Mouse (Mus musculus) liver, adult 2 months (tissue): ENCODE data around the gene Bcl2l14. TPM values are rescaled to one million over a fixed set of nuclear protein-coding genes. Genes with fewer than 3 reads are reported as not detected.

Experiments used
- DNase-seq: peaks from one replicate; pipeline ENCODE4 v3.0.0-alpha.2; 2011; ENCODE audit warnings: low read depth, low spot score; ENCODE audit errors: extremely low read depth
- H3K27ac ChIP-seq: fragments of 200-500 bp; replicated peaks from 2 replicates; pipeline ENCODE4 v1.5.1; 2012; ENCODE audit warnings: low read depth, mild to moderate bottlenecking, control low read depth, inconsistent platforms, low read length; ENCODE audit not compliant: insufficient read depth
- H3K27me3 ChIP-seq: fragments of 200-500 bp; 2 replicates; pipeline ENCODE4 v1.6.1; 2012; ENCODE audit warnings: mild to moderate bottlenecking, moderate library complexity, low read length, inconsistent platforms; ENCODE audit not compliant: control insufficient read depth, insufficient read depth
- H3K36me3 ChIP-seq: fragments of 200-500 bp; 2 replicates; pipeline ENCODE4 v1.6.1; 2012; ENCODE audit warnings: low read length, inconsistent platforms; ENCODE audit not compliant: control insufficient read depth, insufficient read depth
- H3K4me1 ChIP-seq: fragments of 200-500 bp; 2 replicates; pipeline ENCODE4 v1.6.1; 2011; ENCODE audit warnings: low read length; ENCODE audit not compliant: control insufficient read depth, insufficient read depth
- H3K4me3 ChIP-seq: fragments of 200-500 bp; 2 replicates; pipeline ENCODE4 v1.5.1; 2011; ENCODE audit warnings: low read depth, mild to moderate bottlenecking, control low read depth, low read length, moderate library complexity; ENCODE audit not compliant: insufficient read depth
- H3K79me2 ChIP-seq: fragments of 200-500 bp; 2 replicates; pipeline ENCODE4 v1.6.1; 2012; ENCODE audit warnings: inconsistent platforms, mild to moderate bottlenecking, low read length, moderate library complexity; ENCODE audit not compliant: control insufficient read depth, insufficient read depth
- H3K9ac ChIP-seq: fragments of 200-500 bp; 2 replicates; pipeline ENCODE4 v1.6.1; 2012; ENCODE audit warnings: low read depth, mild to moderate bottlenecking, control low read depth, inconsistent platforms, low read length
- CTCF ChIP-seq: fragments of 200-500 bp; IDR thresholded peaks from 2 replicates; pipeline ENCODE4 v1.5.1; 2011; ENCODE audit warnings: low read depth, low read length, control low read depth
- POLR2A ChIP-seq: fragments of 200-500 bp; IDR thresholded peaks from 2 replicates; pipeline ENCODE4 v1.6.1; 2011; ENCODE audit warnings: low read length, control low read depth; ENCODE audit not compliant: insufficient read depth; ENCODE audit errors: extremely low read depth
- WGBS: fragments of 180-500 bp; shearing (Covaris S2); methylation state at CpG from one replicate; pipeline ENCODE4 v1.1.7; 2018; 5-methylcytosine and 5-hydroxymethylcytosine counted together
- polyA plus RNA-seq: library from polyadenylated mRNA; depleted of rRNA; stranded (reverse); fragments of >200 nt; gene quantifications from 2 replicates; pipeline ENCODE4 v1.2.3, GENCODE M21; 2012
- total RNA-seq: library from RNA; depleted of rRNA; stranded (reverse); fragments of >200 nt; gene quantifications from 2 replicates; pipeline ENCODE4 v1.2.3, GENCODE M21; 2014

Gene Bcl2l14
- total and polyA plus RNA-seq, 2 experiments: 0.37 TPM; not detected in 1

DNA sequence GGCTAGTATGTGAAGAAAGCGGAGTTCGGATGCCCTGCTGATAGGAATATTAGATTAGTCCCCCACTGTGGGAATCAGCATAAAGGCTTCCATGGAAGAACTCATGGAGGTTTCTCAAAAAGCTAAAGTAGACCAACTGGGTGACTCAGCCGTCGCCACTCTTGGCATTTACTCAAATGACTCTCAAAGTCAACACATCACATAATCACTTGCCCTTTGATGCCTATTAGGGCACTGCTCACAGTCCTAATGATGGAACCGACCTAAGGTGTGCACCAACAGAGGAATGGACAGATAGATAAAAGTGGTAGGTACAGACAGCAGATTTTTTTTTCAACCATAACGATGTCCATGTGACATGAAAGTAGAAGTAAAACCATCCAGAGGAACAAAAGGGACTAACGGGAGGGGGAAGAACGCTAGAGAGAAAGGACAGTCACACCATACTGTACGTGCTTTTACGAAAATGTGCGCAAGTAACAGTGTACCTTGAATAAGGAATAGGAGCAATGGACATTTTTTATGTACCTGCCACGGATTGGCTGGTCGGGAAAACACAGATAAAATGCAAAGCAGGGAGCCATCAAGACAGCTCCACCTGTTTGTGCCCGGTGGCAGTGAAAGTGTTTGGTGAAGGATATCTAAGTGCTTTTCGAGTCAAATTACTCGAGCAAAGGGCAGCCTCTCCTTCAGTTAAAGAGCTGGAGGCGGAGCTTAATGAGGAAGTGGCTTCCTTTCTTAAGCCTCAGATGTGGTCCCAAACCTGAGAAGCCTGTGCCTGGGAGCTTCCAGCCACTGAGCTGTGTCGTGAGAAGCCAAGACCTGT is 17.8 kb downstream of the Bcl2l14 start:
- Histone ChIP-seq H3K4me3 (no peak overlapping the region), H3K79me2 (no peaks in the 10 kb centered on the region), H3K27me3 (0 out of 2 replicates have a peak, but pooled peaks cover 5% of the 10 kb centered on the region), H3K36me3 (no peaks in the 10 kb centered on the region), H3K4me1 (no peaks in the 10 kb centered on the region), H3K27ac (no peak overlapping the region), H3K9ac (no peak overlapping the region)
- DNase-seq: peak; percentile 34
- WGBS: 37% methylated on average over 18 of the region's 18 CpGs
- TF ChIP-seq CTCF (no peak), POLR2A (no peak)

DNA sequence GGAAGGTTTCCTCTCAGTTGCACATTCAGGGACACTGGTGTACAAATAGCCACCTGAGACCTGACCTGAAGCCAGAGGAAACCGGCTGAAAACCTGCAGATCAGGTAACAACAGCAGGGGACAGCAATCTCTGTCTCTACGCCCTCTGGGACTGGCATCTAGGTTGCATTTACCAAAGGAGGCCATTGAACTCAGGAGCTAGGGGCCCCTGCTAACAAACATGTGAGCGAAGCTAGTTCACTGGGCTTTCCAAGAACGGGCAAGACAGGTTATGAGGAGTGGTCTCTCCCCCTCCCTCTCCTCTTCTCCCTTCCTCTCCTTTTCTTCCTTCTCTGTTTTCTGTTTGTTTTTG is 18.4 kb downstream of the Bcl2l14 start:
- Histone ChIP-seq H3K36me3 (no peaks in the 10 kb centered on the region), H3K79me2 (no peaks in the 10 kb centered on the region), H3K4me3 (no peak overlapping the region), H3K27me3 (0 out of 2 replicates have a peak, but pooled peaks cover 5% of the 10 kb centered on the region), H3K9ac (no peak overlapping the region), H3K4me1 (no peaks in the 10 kb centered on the region), H3K27ac (no peak overlapping the region)
- TF ChIP-seq POLR2A (no peak), CTCF (no peak)
- DNase-seq: no peak
- 55% methylated on average over 4 of the region's 4 CpGs for WGBS

DNA sequence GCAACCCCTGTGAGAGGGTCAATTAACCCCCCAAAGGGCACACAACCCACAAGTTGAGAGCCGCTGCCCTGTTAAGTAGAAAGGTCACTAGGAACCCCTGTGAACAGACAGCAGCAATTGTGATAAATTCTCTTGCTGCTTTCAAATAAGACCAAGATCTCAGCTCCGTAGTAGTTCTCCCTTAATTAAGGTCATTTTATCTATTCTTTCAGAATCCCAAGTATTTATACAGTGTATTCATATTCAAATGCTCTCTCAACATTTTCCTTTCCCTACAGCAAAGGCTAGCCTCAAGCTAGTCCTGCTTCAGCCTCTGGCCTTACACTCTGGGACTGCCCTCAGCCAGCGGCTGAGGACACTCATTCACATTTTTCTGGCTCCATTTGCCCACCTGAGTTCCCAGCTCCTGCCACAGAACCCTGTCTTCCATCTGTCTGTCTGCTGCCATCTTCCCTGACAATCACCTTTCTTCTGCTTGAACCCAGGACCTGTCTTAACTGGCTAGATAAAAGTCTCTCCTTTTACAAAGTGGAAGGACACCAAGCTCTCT is 20.5 kb downstream of the Bcl2l14 start:
- H3K27me3 ChIP-seq: 0 out of 2 replicates have a peak, but pooled peaks cover 5% of the 10 kb centered on the region
- H3K36me3 ChIP-seq: no peaks in the 10 kb centered on the region
- no peaks in the 10 kb centered on the region for H3K79me2 ChIP-seq
- H3K4me1 ChIP-seq: no peaks in the 10 kb centered on the region
- no peak overlapping the region for H3K27ac ChIP-seq
- TF ChIP-seq CTCF: no peak
- no peak for TF ChIP-seq POLR2A
- no peak for DNase-seq
- H3K4me3 ChIP-seq: no peak overlapping the region
- no peak overlapping the region for H3K9ac ChIP-seq
- WGBS: 86% methylated on average over 3 of the region's 3 CpGs

DNA sequence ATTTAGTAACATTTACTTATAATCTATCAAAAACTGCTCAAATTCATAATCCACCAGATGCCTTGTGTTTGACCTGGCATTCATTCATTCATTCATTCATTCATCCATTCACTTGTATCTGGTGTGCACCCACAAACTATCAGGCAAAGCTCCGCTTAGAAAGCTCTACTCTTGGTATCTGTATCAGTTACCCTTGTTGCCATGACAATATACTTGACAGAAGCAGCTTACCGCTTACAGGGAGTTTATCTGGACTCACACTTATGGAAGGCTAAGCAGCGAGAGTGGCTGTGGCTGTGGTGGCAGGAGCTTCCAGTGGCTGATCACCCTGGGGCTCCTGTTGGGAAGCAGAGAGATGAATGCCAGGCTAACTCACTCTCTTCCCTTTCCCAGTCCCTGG is 21.8 kb downstream of the Bcl2l14 start:
- Histone ChIP-seq H3K79me2 (no peaks in the 10 kb centered on the region), H3K36me3 (no peaks in the 10 kb centered on the region), H3K4me1 (no peaks in the 10 kb centered on the region), H3K27ac (no peak overlapping the region), H3K4me3 (no peak overlapping the region), H3K9ac (no peak overlapping the region), H3K27me3 (0 out of 2 replicates have a peak, but pooled peaks cover 5% of the 10 kb centered on the region)
- TF ChIP-seq POLR2A (no peak), CTCF (no peak)
- 70% methylated on average over 3 of the region's 3 CpGs for WGBS
- DNase-seq: no peak

DNA sequence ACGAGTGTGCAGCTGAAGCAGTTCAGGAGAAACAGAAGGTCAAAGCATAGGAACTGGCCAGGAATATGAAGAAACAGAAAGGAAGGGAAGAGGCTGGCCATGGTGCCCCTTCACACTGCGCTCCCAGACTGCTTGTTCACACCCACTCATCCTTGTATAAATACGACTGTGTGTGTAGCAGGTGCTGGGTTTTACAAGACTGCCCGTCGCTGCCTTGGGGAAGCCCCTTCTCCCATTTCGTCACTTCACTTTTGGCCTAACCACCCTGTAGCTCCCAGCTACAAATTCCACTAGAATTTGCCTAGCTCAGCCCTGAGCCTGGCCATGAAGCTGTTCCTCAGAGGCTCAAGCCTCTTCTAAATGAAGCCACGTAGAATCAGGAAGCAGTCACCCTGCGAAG is 24.3 kb downstream of the Bcl2l14 start:
- H3K36me3 ChIP-seq: no peaks in the 10 kb centered on the region
- no peak overlapping the region for H3K9ac ChIP-seq
- no peaks in the 10 kb centered on the region for H3K79me2 ChIP-seq
- no peak overlapping the region for H3K27ac ChIP-seq
- DNase-seq: no peak
- TF ChIP-seq CTCF (no peak), POLR2A (no peak)
- H3K4me3 ChIP-seq: no peak overlapping the region
- H3K27me3 ChIP-seq: 0 out of 2 replicates have a peak, but pooled peaks cover 2% of the 10 kb centered on the region
- H3K4me1 ChIP-seq: no peaks in the 10 kb centered on the region
- WGBS: 68% methylated on average over 8 of the region's 8 CpGs

DNA sequence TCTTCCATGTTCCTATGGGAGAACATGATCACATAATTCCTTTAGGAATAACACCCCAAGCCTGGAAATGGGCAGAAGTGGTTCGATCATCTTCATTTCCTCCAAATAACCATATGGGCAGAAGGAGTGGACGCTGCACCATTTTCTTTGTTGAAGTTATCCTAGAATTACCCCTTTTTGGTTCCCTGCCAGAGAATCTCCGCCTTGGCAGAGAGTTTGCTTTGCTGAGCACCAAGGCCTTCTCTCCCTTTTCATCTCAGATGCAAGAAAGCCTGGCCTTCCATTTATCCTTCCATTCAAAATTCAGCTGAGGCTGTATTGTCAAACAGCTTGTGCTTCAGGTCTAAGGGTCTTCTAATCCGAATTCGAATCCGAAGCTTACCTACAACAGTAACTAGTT is 25.8 kb downstream of the Bcl2l14 start:
- Histone ChIP-seq H3K27ac (no peak overlapping the region), H3K4me1 (no peaks in the 10 kb centered on the region), H3K27me3 (no peaks in the 10 kb centered on the region), H3K9ac (no peak overlapping the region), H3K79me2 (no peaks in the 10 kb centered on the region), H3K36me3 (no peaks in the 10 kb centered on the region), H3K4me3 (no peak overlapping the region)
- DNase-seq: no peak
- TF ChIP-seq CTCF: no peak
- no peak for TF ChIP-seq POLR2A
- 90% methylated on average over 6 of the region's 6 CpGs for WGBS
